Mouse (Mus musculus) heart, embryonic 11.5 days (tissue): ENCODE results near the gene Unc13d. TPM values are rescaled to one million over a fixed set of nuclear protein-coding genes. Genes with fewer than 3 reads are reported as not detected.
A peak's percentile ranks its signal among the peaks of the same experiment; 100 is the strongest.

Source experiments
- ATAC-seq: fragments of 200-750 bp; cut with Nextera tagmentation; replicated peaks from 2 replicates; pipeline ENCODE4 v1.8.0; 2017; ENCODE audit warnings: moderate library complexity; ENCODE audit not compliant: insufficient number of reproducible peaks, low FRiP score, low TSS enrichment
- H3K27ac ChIP-seq: fragments of 300-500 bp; sonication (generic); 2 replicates; pipeline ENCODE4 v1.5.1; 2014; ENCODE audit warnings: mild to moderate bottlenecking, low read depth, low read length
- H3K27me3 ChIP-seq: fragments of 300-500 bp; sonication (generic); 2 replicates; pipeline ENCODE4 v1.6.1; 2014; ENCODE audit warnings: mild to moderate bottlenecking, low read length, mixed read lengths; ENCODE audit not compliant: control insufficient read depth, insufficient read depth
- H3K36me3 ChIP-seq: fragments of 300-500 bp; sonication (generic); 2 replicates; pipeline ENCODE4 v1.6.1; 2014; ENCODE audit warnings: mild to moderate bottlenecking, low read length, moderate library complexity, mixed read lengths; ENCODE audit not compliant: control insufficient read depth, insufficient read depth
- H3K4me1 ChIP-seq: fragments of 300-500 bp; sonication (generic); 2 replicates; pipeline ENCODE4 v1.6.1; 2014; ENCODE audit warnings: low read length; ENCODE audit not compliant: control insufficient read depth, insufficient read depth
- H3K4me2 ChIP-seq: fragments of 300-500 bp; sonication (generic); 2 replicates; pipeline ENCODE4 v1.6.1; 2014; ENCODE audit warnings: mild to moderate bottlenecking, moderate library complexity
- H3K4me3 ChIP-seq: fragments of 300-500 bp; sonication (generic); 2 replicates; pipeline ENCODE4 v1.5.1; 2014; ENCODE audit warnings: low read depth, low read length
- H3K9ac ChIP-seq: fragments of 300-500 bp; sonication (generic); 2 replicates; pipeline ENCODE4 v1.6.1; 2014; ENCODE audit warnings: mild to moderate bottlenecking, low read depth, low read length, moderate library complexity
- H3K9me3 ChIP-seq: fragments of 300-500 bp; sonication (generic); replicated peaks from 2 replicates; pipeline ENCODE4 v1.6.1; 2016; ENCODE audit warnings: low read length; ENCODE audit not compliant: control insufficient read depth
- WGBS: fragments of 180-500 bp; shearing (Covaris S2); extraction: QIAGEN DNeasy Blood & Tissue Kit; methylation state at CpG from one replicate; pipeline ENCODE4 v1.1.7; 2014; ENCODE audit not compliant: insufficient replicate concordance; 5-methylcytosine and 5-hydroxymethylcytosine counted together
- polyA plus RNA-seq: library from polyadenylated mRNA; unstranded; fragments of >200 nt; fragmentation: Nextera tagmentation; extraction: Ambion mirVana; gene quantifications from 2 replicates; pipeline ENCODE4 v1.2.1, GENCODE M21; 2014

Unc13d gene
- polyA plus RNA-seq, 1 experiment from 2014 or later = 2.6 TPM

- Histone ChIP-seq H3K4me3 (peak overlapping the region; percentile 47), H3K27ac (peak overlapping the region; percentile 57), H3K4me2 (peak overlapping the region; percentile 66), H3K9me3 (no peaks in the 10 kb centered on the region), H3K9ac (peak overlapping the region; percentile 60), H3K36me3 (peaks cover 12% of the 10 kb centered on the region), H3K4me1 (peaks cover 7% of the 10 kb centered on the region; the same call in 1 of the 2 replicates), H3K27me3 (no peaks in the 10 kb centered on the region)
- ATAC-seq = peak; percentile 76
- 3% methylated on average over 31 of the region's 31 CpGs for WGBS
These were observed 9.7 kb upstream of the Unc13d start for GRCm38 (mm10) chr11:116087194-116088130.

GRCm38 (mm10) chr11:116086258-116087193, 8.8 kb upstream of the Unc13d start, which contains the start of gene Wbp2:
TSS of gene Wbp2 (minus strand) at chr11:116086995.
- peak within 1 kb of the TSS; percentile 57 for H3K27ac ChIP-seq
- no peaks in the 10 kb centered on the region for H3K9me3 ChIP-seq
- H3K4me1 ChIP-seq = peaks cover 7% of the 10 kb centered on the region; the same call in 1 of the 2 replicates
- H3K36me3 ChIP-seq = peaks cover 15% of the 10 kb centered on the region
- no peaks in the 10 kb centered on the region for H3K27me3 ChIP-seq
- ATAC-seq = peak; percentile 94
- peak within 1 kb of the TSS; percentile 63 for H3K9ac ChIP-seq
- peak within 1 kb of the TSS; percentile 47 for H3K4me3 ChIP-seq
- WGBS = 5% methylated on average over 41 of the region's 43 CpGs
- peak within 1 kb of the TSS; percentile 66 for H3K4me2 ChIP-seq

- no peak for ATAC-seq
- 88% methylated on average over 6 of the region's 6 CpGs for WGBS
- H3K4me3 ChIP-seq = no peak overlapping the region
- peaks cover 27% of the 10 kb centered on the region for H3K36me3 ChIP-seq
- H3K4me1 ChIP-seq = peaks cover 9% of the 10 kb centered on the region
- H3K9me3 ChIP-seq = no peaks in the 10 kb centered on the region
- no peak overlapping the region for H3K27ac ChIP-seq
- H3K9ac ChIP-seq = no peak overlapping the region
- no peak overlapping the region; the same call in 1 of the 2 replicates for H3K4me2 ChIP-seq
- H3K27me3 ChIP-seq = no peaks in the 10 kb centered on the region
These were observed 6.4 kb upstream of the Unc13d start for GRCm38 (mm10) chr11:116084166-116084565.

- Histone ChIP-seq H3K4me1 (peaks cover 18% of the 10 kb centered on the region), H3K27me3 (no peaks in the 10 kb centered on the region), H3K4me3 (no peak overlapping the region), H3K9me3 (no peaks in the 10 kb centered on the region), H3K9ac (no peak overlapping the region), H3K4me2 (no peak overlapping the region), H3K36me3 (peaks cover 30% of the 10 kb centered on the region), H3K27ac (no peak overlapping the region)
- no peak for ATAC-seq
- 89% methylated on average over 14 of the region's 14 CpGs for WGBS
These were observed 5.4 kb upstream of the Unc13d start for GRCm38 (mm10) chr11:116083096-116083672.

DNA sequence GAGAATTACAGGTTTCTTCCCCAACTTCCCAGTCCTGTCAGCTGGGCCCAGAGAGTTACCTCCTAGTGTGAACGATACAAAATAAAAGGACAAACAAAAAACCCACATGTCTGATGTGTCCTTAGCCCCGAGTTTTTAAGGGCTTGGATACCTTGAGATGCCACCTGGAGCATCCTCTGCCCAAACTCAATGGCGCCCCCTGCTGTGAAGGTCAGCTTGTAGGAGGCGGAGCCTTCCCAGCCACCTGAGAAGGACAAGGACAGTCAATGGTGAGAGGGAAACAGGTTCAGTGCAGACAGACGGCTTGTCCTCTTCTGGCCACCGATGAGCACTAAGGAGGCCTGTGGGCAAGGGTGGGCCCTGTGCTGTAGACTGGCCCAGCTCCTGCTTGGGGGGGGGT, 3.3 kb upstream of the Unc13d start:
- Histone ChIP-seq H3K36me3 (peaks cover 30% of the 10 kb centered on the region), H3K9ac (no peak overlapping the region)
- no peak for ATAC-seq

GRCm38 (mm10) chr11:116079511-116079910, 1.8 kb upstream of the Unc13d start:
- Histone ChIP-seq H3K27me3 (no peaks in the 10 kb centered on the region), H3K27ac (no peak overlapping the region), H3K9me3 (no peaks in the 10 kb centered on the region), H3K4me1 (peaks cover 36% of the 10 kb centered on the region), H3K9ac (no peak overlapping the region), H3K4me3 (no peak overlapping the region), H3K4me2 (no peak overlapping the region), H3K36me3 (peaks cover 30% of the 10 kb centered on the region)
- WGBS = 71% methylated on average over 10 of the region's 10 CpGs
- ATAC-seq = no peak

More for the DNA sequence above, 3.3 kb upstream of the Unc13d start:
- H3K27ac ChIP-seq = no peak overlapping the region
- H3K4me3 ChIP-seq = no peak overlapping the region
- WGBS = 71% methylated on average over 6 of the region's 6 CpGs
- no peak overlapping the region for H3K4me2 ChIP-seq
- H3K4me1 ChIP-seq = peaks cover 37% of the 10 kb centered on the region
- H3K9me3 ChIP-seq = no peaks in the 10 kb centered on the region
- no peaks in the 10 kb centered on the region for H3K27me3 ChIP-seq

GRCm38 (mm10) chr11:116078676-116079320, 1.0 kb upstream of the Unc13d start:
- ATAC-seq = no peak
- H3K9ac ChIP-seq = peak overlapping the region; percentile 39; the same call in 1 of the 2 replicates

More at GRCm38 (mm10) chr11:116078676-116079320, 1.0 kb upstream of the Unc13d start:
- 43% methylated on average over 10 of the region's 10 CpGs for WGBS
- Histone ChIP-seq H3K27ac (peak overlapping the region; percentile 66), H3K36me3 (peaks cover 28% of the 10 kb centered on the region), H3K27me3 (no peaks in the 10 kb centered on the region), H3K4me2 (peak overlapping the region; percentile 19; the same call in 1 of the 2 replicates), H3K4me3 (no peak overlapping the region), H3K4me1 (peaks cover 36% of the 10 kb centered on the region), H3K9me3 (no peaks in the 10 kb centered on the region)
